Mouse (Mus musculus): Measurements from ENCODE around the gene Zfp553. TPM values are rescaled to one million over a fixed set of nuclear protein-coding genes. Genes with fewer than 3 reads are reported as not detected.

The Zfp553 gene
- total RNA-seq, 2 experiments from 2014 or later = 6.5 to 13.8 TPM

- ATAC-seq (replicated peaks; ENCODE audit: poor library complexity) = no peak
These were observed 22.6 kb upstream of the Zfp553 start for GRCm38 (mm10) chr7:127210266-127210665.

DNA sequence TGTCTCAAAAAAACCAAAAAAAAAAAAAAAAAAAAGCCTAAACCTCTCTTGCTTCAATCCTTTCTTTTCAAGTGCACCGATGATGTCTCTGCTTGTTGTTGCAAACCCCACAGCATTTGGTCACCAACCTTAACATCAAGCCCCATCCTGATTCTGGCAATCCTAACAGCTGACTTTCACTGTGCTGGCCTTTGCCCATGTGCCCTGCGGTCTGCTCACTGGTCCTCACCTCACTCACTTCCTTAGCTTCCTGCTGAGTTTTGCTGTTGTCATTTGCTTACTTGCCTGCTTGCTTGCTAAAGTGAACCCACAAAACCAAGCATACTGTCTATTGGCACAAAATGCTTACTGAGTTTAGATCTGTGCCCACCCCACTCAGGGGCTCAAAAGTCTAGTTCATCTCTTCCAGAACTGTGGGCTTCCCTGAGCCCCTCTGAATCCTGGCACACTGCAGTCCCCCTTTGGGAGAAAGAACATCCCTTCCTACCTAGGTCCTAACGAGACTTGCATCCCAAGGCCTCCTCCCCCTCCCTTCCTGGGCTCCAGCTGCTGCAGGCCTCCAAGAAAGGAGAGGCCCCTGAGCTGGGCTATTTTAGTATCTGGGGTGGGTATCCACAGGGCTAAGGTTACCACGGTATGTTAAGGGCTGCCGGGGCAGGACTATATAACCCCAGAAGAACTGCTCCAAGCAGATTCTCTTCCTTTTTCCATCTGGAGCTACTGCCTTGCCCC lies 21.7 kb upstream of the Zfp553 start:
- no peak for ATAC-seq (replicated peaks; ENCODE audit: poor library complexity)

DNA sequence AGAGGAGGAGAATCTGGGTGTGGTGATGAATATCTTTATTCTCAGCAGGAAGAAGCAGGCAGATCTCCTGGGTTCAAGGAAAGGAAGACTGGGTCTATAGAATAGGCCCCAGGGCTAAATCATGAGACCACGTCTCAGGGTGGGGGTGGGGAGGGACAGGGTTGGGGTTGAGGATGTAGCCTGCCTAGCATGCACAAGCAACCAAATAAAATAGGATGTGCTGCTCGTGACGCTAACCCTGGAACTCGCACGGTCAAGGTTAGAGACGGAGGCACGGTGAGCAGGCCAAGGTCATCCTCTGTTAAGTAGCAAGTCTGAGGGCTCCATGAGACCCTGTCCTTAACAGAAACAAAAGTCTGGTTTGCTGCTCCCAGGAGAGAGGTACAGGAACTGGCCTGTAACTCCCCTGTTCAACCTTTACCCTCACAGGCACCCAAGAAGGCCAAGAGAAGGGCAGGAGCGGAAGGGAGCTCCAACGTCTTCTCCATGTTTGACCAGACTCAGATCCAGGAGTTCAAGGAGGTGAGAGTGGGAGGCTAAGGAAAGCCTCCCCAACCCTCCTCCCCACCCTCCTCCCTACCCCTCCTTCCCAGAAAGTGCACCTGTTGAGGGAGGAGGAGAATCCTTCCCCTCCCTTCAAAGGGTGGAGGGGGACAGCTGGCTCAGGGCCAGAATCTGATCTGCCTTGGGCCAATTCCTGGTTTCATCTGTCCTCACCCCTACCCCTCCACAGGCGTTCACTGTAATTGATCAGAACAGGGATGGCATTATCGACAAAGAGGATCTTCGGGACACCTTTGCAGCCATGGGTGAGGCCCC lies 20.2 kb upstream of the Zfp553 start:
- ATAC-seq (replicated peaks; ENCODE audit: poor library complexity) = no peak

DNA sequence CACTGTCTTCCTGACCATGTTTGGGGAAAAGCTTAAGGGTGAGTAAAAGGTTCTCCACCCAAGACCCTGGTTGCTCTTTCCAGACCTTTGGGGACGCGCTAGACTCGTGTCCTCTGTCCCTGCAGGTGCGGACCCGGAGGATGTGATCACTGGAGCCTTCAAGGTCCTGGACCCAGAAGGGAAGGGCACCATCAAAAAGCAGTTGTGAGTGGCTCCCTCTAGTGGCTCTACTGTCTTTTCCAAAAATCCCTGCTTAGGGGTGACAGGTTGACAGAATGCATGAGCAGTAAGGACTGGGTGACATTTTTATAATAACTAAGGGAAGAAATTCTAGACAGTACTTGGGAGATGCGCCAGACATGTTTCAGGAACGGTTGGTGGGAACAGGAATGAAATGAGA lies 19.4 kb upstream of the Zfp553 start:
- ATAC-seq (replicated peaks; ENCODE audit: poor library complexity) = no peak

- no peak for ATAC-seq (replicated peaks; ENCODE audit: poor library complexity)
These were observed 18.9 kb upstream of the Zfp553 start for GRCm38 (mm10) chr7:127213930-127214329.

DNA sequence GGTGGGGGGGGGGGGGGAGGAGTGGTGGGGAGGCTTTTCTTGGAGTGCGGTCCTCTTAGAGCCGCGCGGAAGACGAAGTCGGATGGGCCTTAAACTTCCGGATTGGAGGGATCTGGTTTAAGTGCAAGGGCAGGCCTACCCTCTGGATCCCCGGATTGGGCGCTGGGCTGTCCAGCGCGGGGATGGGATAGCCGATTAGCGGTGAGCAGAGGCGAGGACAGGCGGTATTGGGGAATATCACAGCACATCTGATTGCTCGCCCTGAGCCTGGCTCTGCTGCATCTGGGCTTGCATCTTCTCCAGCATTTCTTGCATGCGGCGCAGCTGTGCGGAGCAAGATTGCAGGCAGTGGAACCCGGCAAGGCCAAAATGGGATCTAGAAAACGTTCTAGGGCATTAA lies 18.3 kb upstream of the Zfp553 start:
- ATAC-seq (replicated peaks; ENCODE audit: poor library complexity) = no peak

DNA sequence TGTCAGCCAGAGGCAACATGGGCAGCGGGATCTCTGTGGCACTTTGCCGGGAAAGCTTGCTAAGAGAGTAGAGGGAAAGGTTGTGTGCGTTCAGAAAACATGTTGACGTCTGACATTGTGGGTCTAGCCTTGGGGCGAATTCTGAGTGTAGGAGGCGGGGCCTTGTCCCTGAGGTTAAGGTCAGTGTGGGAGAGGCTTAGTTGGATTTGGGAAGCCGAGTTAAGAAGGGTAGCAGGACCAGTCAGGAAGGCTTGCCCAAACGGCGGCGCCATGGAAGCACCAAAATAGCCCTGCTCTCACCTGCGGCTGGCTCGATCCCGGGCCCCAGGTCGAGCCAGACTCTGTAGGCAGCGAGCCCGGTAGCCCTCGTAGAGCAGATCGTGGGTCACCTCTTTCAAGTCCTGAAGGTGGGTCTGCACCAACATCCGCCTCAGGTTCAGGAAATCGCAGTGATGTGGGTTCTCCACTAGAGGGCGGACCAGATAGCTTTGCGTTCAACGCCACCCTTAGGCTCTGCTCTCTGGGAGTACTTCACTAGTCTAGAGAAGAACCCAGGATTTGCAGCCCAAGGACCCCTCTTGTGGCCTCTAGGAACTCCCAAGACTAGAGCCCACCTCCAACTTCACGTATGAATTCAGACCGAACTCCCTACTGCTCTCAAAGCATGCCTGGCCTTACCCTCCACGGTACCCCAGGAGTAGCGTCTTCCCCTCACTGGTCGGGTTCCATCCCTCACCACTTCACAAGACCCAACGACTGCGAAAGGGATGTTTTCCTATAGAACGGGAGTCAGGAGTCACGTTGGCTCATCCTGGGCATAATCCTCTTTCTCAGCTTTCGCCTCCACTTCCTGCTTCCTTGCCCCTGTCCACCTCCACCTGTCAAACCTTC lies 17.6 kb upstream of the Zfp553 start:
- ATAC-seq (replicated peaks; ENCODE audit: poor library complexity) = peak; percentile 70

DNA sequence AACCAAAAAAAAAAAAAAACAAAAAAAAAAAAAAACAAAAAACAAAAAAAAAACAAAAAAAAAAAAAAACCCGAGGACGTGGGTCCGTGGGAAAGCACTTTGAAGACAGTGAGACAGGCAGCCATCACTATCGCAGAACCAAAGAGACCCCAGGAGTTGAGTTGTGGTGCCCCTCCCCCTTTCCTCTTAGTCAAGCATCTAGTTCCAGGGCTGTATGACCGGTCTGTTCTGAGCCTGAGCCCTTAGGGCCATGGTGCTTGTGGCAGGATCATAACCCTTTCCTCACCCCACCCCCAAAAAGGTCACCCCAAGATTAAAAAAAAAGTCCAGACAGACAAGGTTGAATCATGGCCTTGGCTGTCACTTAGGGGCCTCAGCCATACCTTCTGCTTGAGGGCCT lies 16.6 kb upstream of the Zfp553 start:
- no peak for ATAC-seq (replicated peaks; ENCODE audit: poor library complexity)

- ATAC-seq (replicated peaks; ENCODE audit: poor library complexity) = no peak
These were observed 15.4 kb upstream of the Zfp553 start for GRCm38 (mm10) chr7:127217475-127217874.

DNA sequence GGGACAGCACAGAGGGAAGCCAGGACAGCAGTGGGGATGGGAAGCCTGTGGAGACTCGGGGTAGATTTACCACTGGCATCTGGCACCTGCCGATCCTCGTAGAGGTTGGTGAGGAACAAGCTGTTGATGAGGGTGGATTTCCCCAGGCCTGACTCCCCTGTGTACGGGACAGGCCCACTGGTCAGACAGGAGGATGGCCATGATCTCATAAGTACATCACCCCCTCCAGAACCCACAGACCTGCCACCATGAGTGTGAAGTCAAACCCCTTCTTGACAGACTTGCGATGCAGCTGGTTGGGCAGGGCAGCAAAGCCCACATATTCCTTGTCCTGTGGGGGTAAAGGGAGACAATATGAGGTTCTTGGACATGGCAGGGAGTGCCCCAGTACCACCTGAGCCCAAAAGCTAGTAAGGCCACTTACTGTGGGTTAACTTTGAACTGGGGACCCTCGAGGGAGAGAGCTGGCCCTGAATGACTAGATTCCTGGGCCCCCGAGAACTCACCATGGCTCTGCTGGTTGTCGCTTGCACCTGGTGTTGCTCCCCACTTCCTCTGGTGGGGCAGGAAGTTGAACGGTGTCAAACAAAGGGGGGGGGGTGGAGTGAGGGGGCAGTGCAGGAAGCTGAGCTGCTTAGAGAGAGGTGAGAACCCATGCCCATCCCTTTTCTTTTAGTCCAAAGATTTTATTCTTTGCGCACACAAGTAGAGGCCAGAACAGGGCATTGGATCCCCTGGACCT lies 14.8 kb upstream of the Zfp553 start:
- ATAC-seq (replicated peaks; ENCODE audit: poor library complexity) = peak; percentile 25

- peak; percentile 47 for ATAC-seq (replicated peaks; ENCODE audit: poor library complexity)
These were observed 14.2 kb upstream of the Zfp553 start for GRCm38 (mm10) chr7:127218670-127219069.

DNA sequence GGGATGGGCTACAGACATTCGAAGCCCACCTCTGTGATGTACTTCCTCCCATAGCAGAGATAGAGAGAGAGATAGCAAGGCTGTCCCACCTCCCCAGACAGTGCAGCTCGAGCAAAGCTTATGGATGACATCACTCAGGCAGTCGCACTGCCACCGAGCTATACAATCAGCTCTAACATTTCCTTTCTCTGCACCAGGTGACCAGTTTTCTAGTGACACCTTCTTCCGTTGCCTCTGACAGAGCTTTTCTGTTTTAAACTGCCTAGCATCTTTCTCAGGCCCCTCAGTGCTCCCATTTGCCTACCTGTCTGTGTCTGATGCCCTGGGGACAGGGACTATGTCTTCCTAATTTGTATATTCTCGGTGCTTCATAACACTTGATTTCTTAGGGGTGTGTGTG lies 12.4 kb upstream of the Zfp553 start:
- ATAC-seq (replicated peaks; ENCODE audit: poor library complexity) = no peak

- ATAC-seq (replicated peaks; ENCODE audit: poor library complexity) = no peak
These were observed 9.8 kb upstream of the Zfp553 start for GRCm38 (mm10) chr7:127223106-127223505.

GRCm38 (mm10) chr7:127223515-127224478 lies 9.1 kb upstream of the Zfp553 start:
- no peak for ATAC-seq (replicated peaks; ENCODE audit: poor library complexity)

- no peak for ATAC-seq (replicated peaks; ENCODE audit: poor library complexity)
These were observed 8.2 kb upstream of the Zfp553 start for GRCm38 (mm10) chr7:127224616-127225015.

GRCm38 (mm10) chr7:127225147-127225995 lies 7.5 kb upstream of the Zfp553 start:
- ATAC-seq (replicated peaks; ENCODE audit: poor library complexity) = peak; percentile 72

- ATAC-seq (replicated peaks; ENCODE audit: poor library complexity) = peak; percentile 81
These were observed 4.1 kb upstream of the Zfp553 start for GRCm38 (mm10) chr7:127228615-127229303.

DNA sequence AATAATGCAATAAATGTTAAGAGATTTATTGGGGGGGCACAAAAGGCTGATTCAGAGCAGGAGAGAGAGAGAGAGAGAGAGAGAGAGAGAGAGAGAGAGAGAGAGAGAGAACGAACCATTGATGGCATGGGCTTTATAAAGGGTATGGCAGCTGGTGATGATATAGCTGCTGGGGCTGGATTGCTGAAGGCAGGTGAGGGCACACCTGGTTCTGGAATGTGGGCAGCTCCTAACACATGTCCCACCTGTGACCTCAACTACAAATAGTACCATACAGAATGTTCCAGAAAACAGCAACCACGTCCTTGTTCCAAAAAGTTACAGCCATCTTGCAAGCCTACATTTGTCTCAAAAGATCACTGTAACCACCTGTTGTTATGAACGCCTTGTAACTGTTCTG lies 1.5 kb upstream of the Zfp553 start:
- ATAC-seq (replicated peaks; ENCODE audit: poor library complexity) = no peak

Measured in megakaryocyte progenitor cell, adult 5-6 weeks (primary cell).